Mouse (Mus musculus): Measurements from ENCODE around the gene Cdip1. TPM values are rescaled to one million over a fixed set of nuclear protein-coding genes. Genes with fewer than 3 reads are reported as not detected.

The Cdip1 gene
- polyA plus RNA-seq, 1 experiment from 2014 or later, result 108 TPM

DNA sequence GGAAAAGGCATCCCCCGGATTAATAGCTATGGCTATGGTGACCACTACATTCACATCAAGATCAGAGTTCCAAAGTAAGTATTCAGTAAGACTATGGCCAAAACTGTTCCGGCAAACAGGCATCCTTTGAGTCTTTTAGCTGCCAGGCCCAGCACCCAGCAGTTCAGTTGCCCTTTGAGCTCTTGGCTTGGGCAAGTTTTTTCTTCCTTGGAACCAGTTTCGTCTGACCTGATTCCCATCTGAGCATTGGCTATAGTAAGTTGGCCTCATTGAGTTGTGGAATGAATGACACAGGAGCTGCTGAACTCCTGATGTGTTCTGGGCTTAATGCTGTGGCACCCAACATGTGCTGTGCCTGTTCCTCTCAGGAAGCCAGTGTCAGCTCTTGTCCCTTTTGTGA, 88.9 kb downstream of the Cdip1 start:
- 88% methylated on average over 3 of the region's 3 CpGs for WGBS
- H3K36me3 ChIP-seq, result peaks cover 100% of the 10 kb centered on the region

More for the DNA sequence above, 88.9 kb downstream of the Cdip1 start:
- Histone ChIP-seq H3K4me2 (no peak overlapping the region), H3K9ac (no peak overlapping the region), H3K4me3 (replicated peaks) (no peak overlapping the region), H3K4me1 (no peaks in the 10 kb centered on the region), H3K9me3 (replicated peaks) (no peaks in the 10 kb centered on the region), H3K27me3 (no peaks in the 10 kb centered on the region), H3K27ac (no peak overlapping the region)
- no peak for ATAC-seq (replicated peaks; ENCODE audit: low FRiP score)

Other genes starting within 250 kb of the Cdip1 start
- gene Srl, start 248.5 kb downstream of the Cdip1 start, polyA plus RNA-seq (2015; fragmentation: Nextera tagmentation; extraction: Ambion mirVana), result 19.2 and 23.8 TPM in 2 replicates
- gene Tfap4, start 230.4 kb downstream of the Cdip1 start, polyA plus RNA-seq (2015; fragmentation: Nextera tagmentation; extraction: Ambion mirVana), result 24.6 and 25.7 TPM in 2 replicates
- gene Glis2, start 195.6 kb downstream of the Cdip1 start, polyA plus RNA-seq (2015; fragmentation: Nextera tagmentation; extraction: Ambion mirVana), result 41.2 and 43.8 TPM in 2 replicates
- gene Pam16, start 165.3 kb downstream of the Cdip1 start, polyA plus RNA-seq (2015; fragmentation: Nextera tagmentation; extraction: Ambion mirVana), result 90.1 and 92.6 TPM in 2 replicates
- gene Vasn, start 150.4 kb downstream of the Cdip1 start, polyA plus RNA-seq (2015; fragmentation: Nextera tagmentation; extraction: Ambion mirVana), result 22.7 and 23.5 TPM in 2 replicates
- 77.7 and 81.4 TPM in 2 replicates for gene Dnaja3, start 150.3 kb downstream of the Cdip1 start, polyA plus RNA-seq (2015; fragmentation: Nextera tagmentation; extraction: Ambion mirVana)
- 19.8 and 22.0 TPM in 2 replicates for gene Coro7, start 110.5 kb downstream of the Cdip1 start, polyA plus RNA-seq (2015; fragmentation: Nextera tagmentation; extraction: Ambion mirVana)
- gene Nmral1, start 70.9 kb downstream of the Cdip1 start, polyA plus RNA-seq (2015; fragmentation: Nextera tagmentation; extraction: Ambion mirVana), result 98.2 and 99.8 TPM in 2 replicates
- gene Hmox2, start 63.9 kb downstream of the Cdip1 start, polyA plus RNA-seq (2015; fragmentation: Nextera tagmentation; extraction: Ambion mirVana), result 106 and 111 TPM in 2 replicates
- gene 4930562C15Rik, start 45.1 kb upstream of the Cdip1 start, polyA plus RNA-seq (2015; fragmentation: Nextera tagmentation; extraction: Ambion mirVana), result 0.19 and 0.83 TPM in 2 replicates
- 37.4 and 39.7 TPM in 2 replicates for gene Ubald1, start 90.0 kb upstream of the Cdip1 start, polyA plus RNA-seq (2015; fragmentation: Nextera tagmentation; extraction: Ambion mirVana)
- 88.2 and 98.1 TPM in 2 replicates for gene Mgrn1, start 96.0 kb upstream of the Cdip1 start, polyA plus RNA-seq (2015; fragmentation: Nextera tagmentation; extraction: Ambion mirVana)
- 151 and 155 TPM in 2 replicates for gene Nudt16l1, start 148.5 kb upstream of the Cdip1 start, polyA plus RNA-seq (2015; fragmentation: Nextera tagmentation; extraction: Ambion mirVana)
- 59.7 and 69.3 TPM in 2 replicates for gene Anks3, start 173.9 kb upstream of the Cdip1 start, polyA plus RNA-seq (2015; fragmentation: Nextera tagmentation; extraction: Ambion mirVana)
- gene Sept12, start 207.6 kb upstream of the Cdip1 start, polyA plus RNA-seq (2015; fragmentation: Nextera tagmentation; extraction: Ambion mirVana), result not detected in 2 replicates
- gene Smim22, start 217.0 kb upstream of the Cdip1 start, polyA plus RNA-seq (2015; fragmentation: Nextera tagmentation; extraction: Ambion mirVana), result 11.2 and 13.7 TPM in 2 replicates
- gene Rogdi, start 223.3 kb upstream of the Cdip1 start, polyA plus RNA-seq (2015; fragmentation: Nextera tagmentation; extraction: Ambion mirVana), result 93.5 and 101 TPM in 2 replicates

Measured in kidney, embryonic 15.5 days (tissue).